Mouse (Mus musculus): ENCODE measurements at regions not wholly inside any gene's neighbourhood (a gene's known extent, or its start where the extent isn't known, plus 50 kb on each side); places are given as distances from the start of the nearest gene placed in this dataset.

DNA sequence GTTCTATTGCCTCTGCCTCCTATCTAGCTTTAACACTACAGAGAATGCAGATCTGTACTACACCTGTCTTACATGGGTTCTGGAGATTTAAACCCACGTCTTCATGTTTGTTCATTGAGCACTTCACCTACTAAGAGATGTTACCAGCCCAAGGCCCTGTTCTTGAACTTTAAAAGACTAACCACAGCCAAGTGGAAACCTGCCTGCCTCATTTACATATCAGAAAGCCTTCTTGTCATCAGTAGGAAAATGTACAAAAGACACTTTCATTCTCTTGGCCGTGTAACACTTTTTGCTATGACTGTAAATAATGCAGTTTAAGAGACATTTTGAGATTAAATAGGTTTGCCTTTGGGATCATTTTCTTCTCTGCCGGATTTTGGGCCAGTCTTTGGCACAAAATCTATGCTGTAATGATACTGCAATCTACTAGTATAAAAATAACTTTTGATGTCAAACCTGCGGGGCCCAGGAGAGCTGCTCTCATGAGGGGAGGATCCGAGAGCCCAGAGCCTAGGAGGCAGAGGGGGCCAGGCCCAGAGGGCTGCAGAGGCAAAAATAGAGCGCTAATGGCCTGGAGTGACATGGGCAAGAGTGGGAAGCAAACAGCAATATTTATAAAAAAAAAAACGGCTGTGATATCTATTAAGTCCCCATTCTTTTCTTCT is 318.4 kb upstream of the Myo3a start:
- ATAC-seq (ENCODE audit: insufficient number of reproducible peaks, insufficient read depth, low FRiP score, low read depth), result no peak
- peak overlapping the region; percentile 52 for H3K4me2 ChIP-seq (ENCODE audit: low read length)
- H3K4me3 ChIP-seq (ENCODE audit: control insufficient read depth in 1 of 2, insufficient read depth in 1 of 2, low read depth in 1 of 2, low read length in 2 of 2), result peak overlapping the region in 1 of 2 experiments; percentile 33; a peak in 2 of 4 replicates
- no peaks in the 10 kb centered on the region for H3K36me3 ChIP-seq (ENCODE audit: control insufficient read depth, insufficient read depth, low read length)
- H3K27ac ChIP-seq (replicated peaks in 1 of 2; ENCODE audit: control insufficient read depth in 1 of 2, insufficient read depth in 1 of 2, low read depth in 2 of 2, low read length in 2 of 2), result 0 out of 4 replicates have a peak overlapping the region, but pooled peaks of 1 of the 2 experiments have one; percentile 21
- WGBS, result 36% methylated on average over 7 of the region's 7 CpGs
- H3K4me1 ChIP-seq (ENCODE audit: control insufficient read depth in 2 of 2, insufficient read depth in 2 of 2, low read length in 2 of 2), result no peaks in the 10 kb centered on the region
- H3K9me3 ChIP-seq (ENCODE audit: control insufficient read depth, low read length), result no peaks in the 10 kb centered on the region
- H3K27me3 ChIP-seq (ENCODE audit: control insufficient read depth, insufficient read depth, low read length), result no peaks in the 10 kb centered on the region
- H3K9ac ChIP-seq (ENCODE audit: low read length), result 0 out of 2 replicates have a peak overlapping the region, but pooled peaks have one; percentile 67

DNA sequence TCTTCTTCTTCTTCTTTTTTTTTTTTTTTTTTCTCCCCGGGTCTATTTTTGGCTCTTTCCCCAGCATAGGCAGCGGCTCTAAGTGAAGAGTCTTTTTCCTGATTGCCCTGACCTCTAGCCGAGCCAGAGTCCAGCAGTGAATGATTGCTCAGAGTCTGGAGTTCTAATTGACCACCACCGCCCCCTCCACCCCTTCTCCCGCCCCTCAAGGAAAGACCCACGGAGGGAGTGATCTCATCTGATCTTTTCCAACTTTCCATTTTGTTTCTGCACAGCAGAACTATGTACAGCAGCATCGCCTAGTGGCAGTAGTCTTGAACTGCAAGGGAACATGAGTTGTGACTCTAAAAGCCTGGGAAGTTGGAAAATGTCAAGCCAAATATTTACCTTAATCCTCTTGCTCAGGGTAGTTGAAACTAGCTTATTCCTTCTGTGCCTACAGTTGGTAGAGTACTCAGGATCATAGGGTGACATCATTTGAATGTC is 317.8 kb upstream of the Myo3a start:
- Histone ChIP-seq H3K4me1 (ENCODE audit: control insufficient read depth in 2 of 2, insufficient read depth in 2 of 2, low read length in 2 of 2) (no peaks in the 10 kb centered on the region), H3K9me3 (ENCODE audit: control insufficient read depth, low read length) (no peaks in the 10 kb centered on the region), H3K27me3 (ENCODE audit: control insufficient read depth, insufficient read depth, low read length) (no peaks in the 10 kb centered on the region), H3K9ac (ENCODE audit: low read length) (peak overlapping the region; percentile 67; the same call in 1 of the 2 replicates), H3K4me3 (ENCODE audit: control insufficient read depth in 1 of 2, insufficient read depth in 1 of 2, low read depth in 1 of 2, low read length in 2 of 2) (peak overlapping the region; percentile 33 to 41), H3K27ac (replicated peaks in 1 of 2; ENCODE audit: control insufficient read depth in 1 of 2, insufficient read depth in 1 of 2, low read depth in 2 of 2, low read length in 2 of 2) (0 out of 4 replicates have a peak overlapping the region, but pooled peaks of 1 of the 2 experiments have one; percentile 21), H3K4me2 (ENCODE audit: low read length) (peak overlapping the region; percentile 52), H3K36me3 (ENCODE audit: control insufficient read depth, insufficient read depth, low read length) (no peaks in the 10 kb centered on the region)
- 4% methylated on average over 7 of the region's 7 CpGs for WGBS
- ATAC-seq (ENCODE audit: insufficient number of reproducible peaks, insufficient read depth, low FRiP score, low read depth), result no peak

GRCm38 (mm10) chr2:21917804-21918690 is 309.3 kb upstream of the Myo3a start:
- Histone ChIP-seq H3K36me3 (ENCODE audit: control insufficient read depth, insufficient read depth, low read length) (no peaks in the 10 kb centered on the region), H3K27ac (replicated peaks in 1 of 2; ENCODE audit: control insufficient read depth in 1 of 2, insufficient read depth in 1 of 2, low read depth in 2 of 2, low read length in 2 of 2) (no peak overlapping the region), H3K27me3 (ENCODE audit: control insufficient read depth, insufficient read depth, low read length) (no peaks in the 10 kb centered on the region), H3K4me2 (ENCODE audit: low read length) (peak overlapping the region; percentile 72), H3K4me3 (ENCODE audit: control insufficient read depth in 1 of 2, insufficient read depth in 1 of 2, low read depth in 1 of 2, low read length in 2 of 2) (peak overlapping the region; percentile 27 to 40), H3K9me3 (ENCODE audit: control insufficient read depth, low read length) (no peaks in the 10 kb centered on the region), H3K9ac (ENCODE audit: low read length) (peak overlapping the region; percentile 62), H3K4me1 (ENCODE audit: control insufficient read depth in 2 of 2, insufficient read depth in 2 of 2, low read length in 2 of 2) (peaks cover 0 to 2% of the 10 kb centered on the region in 2 experiments; a peak in 1 of 4 replicates)
- 27% methylated on average over 16 of the region's 16 CpGs for WGBS
- no peak for ATAC-seq (ENCODE audit: insufficient number of reproducible peaks, insufficient read depth, low FRiP score, low read depth)

DNA sequence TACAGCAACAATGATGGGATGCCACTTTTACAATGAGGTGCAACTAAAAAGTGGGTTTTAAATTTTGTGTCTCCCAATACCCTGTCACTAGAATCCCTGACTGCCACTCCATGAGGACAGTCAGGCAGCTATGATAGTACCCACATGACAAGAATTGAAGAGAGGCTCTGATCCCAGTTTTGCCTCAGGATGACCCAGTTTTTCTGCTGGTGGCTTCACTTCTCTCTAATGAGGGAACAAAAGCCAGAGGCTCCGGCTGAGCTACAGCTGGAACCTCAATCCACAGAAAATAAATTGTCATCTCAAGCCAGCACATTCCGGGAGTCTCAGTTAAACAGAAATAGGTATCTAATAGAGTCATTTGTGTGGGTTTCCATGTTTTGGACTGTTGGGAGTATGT is 308.2 kb upstream of the Myo3a start:
- Histone ChIP-seq H3K36me3 (ENCODE audit: control insufficient read depth, insufficient read depth, low read length) (no peaks in the 10 kb centered on the region), H3K27ac (replicated peaks in 1 of 2; ENCODE audit: control insufficient read depth in 1 of 2, insufficient read depth in 1 of 2, low read depth in 2 of 2, low read length in 2 of 2) (no peak overlapping the region), H3K27me3 (ENCODE audit: control insufficient read depth, insufficient read depth, low read length) (no peaks in the 10 kb centered on the region), H3K9me3 (ENCODE audit: control insufficient read depth, low read length) (no peaks in the 10 kb centered on the region), H3K4me2 (ENCODE audit: low read length) (no peak overlapping the region), H3K9ac (ENCODE audit: low read length) (no peak overlapping the region), H3K4me3 (ENCODE audit: control insufficient read depth in 1 of 2, insufficient read depth in 1 of 2, low read depth in 1 of 2, low read length in 2 of 2) (no peak overlapping the region), H3K4me1 (ENCODE audit: control insufficient read depth in 2 of 2, insufficient read depth in 2 of 2, low read length in 2 of 2) (peaks cover 0 to 2% of the 10 kb centered on the region in 2 experiments; a peak in 1 of 4 replicates)
- 71% methylated on average over 2 of the region's 2 CpGs for WGBS
- ATAC-seq (ENCODE audit: insufficient number of reproducible peaks, insufficient read depth, low FRiP score, low read depth), result no peak

DNA sequence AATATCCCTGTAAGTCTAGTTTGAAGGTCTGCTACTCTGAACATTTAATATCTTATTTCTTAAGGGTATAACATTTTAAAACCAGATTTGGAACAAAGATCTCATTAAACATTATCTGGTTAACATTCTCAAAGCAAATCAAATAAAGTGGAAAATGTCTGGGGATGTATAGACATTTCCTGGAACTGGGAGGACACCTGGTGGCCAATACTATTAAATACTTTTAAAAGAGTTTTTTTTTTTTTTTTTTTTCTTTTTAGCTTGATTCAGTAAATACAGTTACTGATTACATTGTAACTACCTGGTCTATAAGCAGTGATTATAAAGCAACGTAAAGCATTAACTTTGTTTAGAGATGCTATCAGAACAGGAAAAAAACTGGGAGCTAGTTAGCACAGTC is 299.6 kb upstream of the Myo3a start:
- Histone ChIP-seq H3K36me3 (ENCODE audit: control insufficient read depth, insufficient read depth, low read length) (no peaks in the 10 kb centered on the region), H3K9ac (ENCODE audit: low read length) (no peak overlapping the region), H3K4me2 (ENCODE audit: low read length) (no peak overlapping the region), H3K4me3 (ENCODE audit: control insufficient read depth in 1 of 2, insufficient read depth in 1 of 2, low read depth in 1 of 2, low read length in 2 of 2) (no peak overlapping the region), H3K27ac (replicated peaks in 1 of 2; ENCODE audit: control insufficient read depth in 1 of 2, insufficient read depth in 1 of 2, low read depth in 2 of 2, low read length in 2 of 2) (no peak overlapping the region), H3K4me1 (ENCODE audit: control insufficient read depth in 2 of 2, insufficient read depth in 2 of 2, low read length in 2 of 2) (no peaks in the 10 kb centered on the region), H3K27me3 (ENCODE audit: control insufficient read depth, insufficient read depth, low read length) (no peaks in the 10 kb centered on the region), H3K9me3 (ENCODE audit: control insufficient read depth, low read length) (no peaks in the 10 kb centered on the region)
- no peak for ATAC-seq (ENCODE audit: insufficient number of reproducible peaks, insufficient read depth, low FRiP score, low read depth)
- whole genome bisulfite sequencing, result 24% methylated on average over 1 of the region's 1 CpGs

DNA sequence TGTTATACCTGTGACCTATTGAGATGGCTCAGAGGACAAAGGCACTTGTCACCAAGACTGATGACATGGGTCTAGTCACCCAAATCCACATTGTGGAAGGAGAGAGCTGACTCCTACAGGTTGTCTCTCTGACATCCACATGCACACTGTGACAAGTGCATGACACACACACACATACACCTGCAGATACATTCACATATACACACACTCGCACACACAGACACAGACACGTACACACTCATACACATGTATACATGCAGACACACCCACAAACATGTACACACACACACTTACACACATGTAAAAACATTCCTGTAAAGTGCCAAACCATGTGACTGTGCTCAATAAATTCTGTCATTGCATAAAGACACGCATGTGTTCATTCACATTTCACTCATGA is 287.3 kb upstream of the Myo3a start:
- no peak overlapping the region for H3K4me2 ChIP-seq (ENCODE audit: low read length)
- H3K4me1 ChIP-seq (ENCODE audit: control insufficient read depth in 2 of 2, insufficient read depth in 2 of 2, low read length in 2 of 2), result no peaks in the 10 kb centered on the region
- H3K9ac ChIP-seq (ENCODE audit: low read length), result no peak overlapping the region
- 85% methylated on average over 3 of the region's 3 CpGs for WGBS
- H3K9me3 ChIP-seq (ENCODE audit: control insufficient read depth, low read length), result no peaks in the 10 kb centered on the region
- H3K36me3 ChIP-seq (ENCODE audit: control insufficient read depth, insufficient read depth, low read length), result no peaks in the 10 kb centered on the region
- H3K4me3 ChIP-seq (ENCODE audit: control insufficient read depth in 1 of 2, insufficient read depth in 1 of 2, low read depth in 1 of 2, low read length in 2 of 2), result no peak overlapping the region
- no peaks in the 10 kb centered on the region for H3K27me3 ChIP-seq (ENCODE audit: control insufficient read depth, insufficient read depth, low read length)
- H3K27ac ChIP-seq (replicated peaks in 1 of 2; ENCODE audit: control insufficient read depth in 1 of 2, insufficient read depth in 1 of 2, low read depth in 2 of 2, low read length in 2 of 2), result no peak overlapping the region
- no peak for ATAC-seq (ENCODE audit: insufficient number of reproducible peaks, insufficient read depth, low FRiP score, low read depth)

GRCm38 (mm10) chr2:21940797-21941487 is 286.4 kb upstream of the Myo3a start:
- Histone ChIP-seq H3K27ac (replicated peaks in 1 of 2; ENCODE audit: control insufficient read depth in 1 of 2, insufficient read depth in 1 of 2, low read depth in 2 of 2, low read length in 2 of 2) (no peak overlapping the region), H3K9ac (ENCODE audit: low read length) (no peak overlapping the region), H3K27me3 (ENCODE audit: control insufficient read depth, insufficient read depth, low read length) (no peaks in the 10 kb centered on the region), H3K36me3 (ENCODE audit: control insufficient read depth, insufficient read depth, low read length) (no peaks in the 10 kb centered on the region), H3K9me3 (ENCODE audit: control insufficient read depth, low read length) (no peaks in the 10 kb centered on the region), H3K4me3 (ENCODE audit: control insufficient read depth in 1 of 2, insufficient read depth in 1 of 2, low read depth in 1 of 2, low read length in 2 of 2) (no peak overlapping the region), H3K4me1 (ENCODE audit: control insufficient read depth in 2 of 2, insufficient read depth in 2 of 2, low read length in 2 of 2) (no peaks in the 10 kb centered on the region), H3K4me2 (ENCODE audit: low read length) (no peak overlapping the region)
- WGBS, result 46% methylated on average over 4 of the region's 4 CpGs
- ATAC-seq (ENCODE audit: insufficient number of reproducible peaks, insufficient read depth, low FRiP score, low read depth), result no peak

Measured in heart, embryonic 14.5 days (tissue).